Mouse (Mus musculus) lung, postnatal 14 days (tissue): ENCODE results near the gene Atf1.
A peak's percentile ranks its signal among the peaks of the same experiment; 100 is the strongest.
"Not testable (repeated sequence)": the region's sequence is repeated elsewhere in the genome, so short reads cannot be mapped to it uniquely, and the experiment has no call there.

Experiments
- DNase-seq: peaks from one replicate; pipeline ENCODE4 v3.0.0; 2021

Atf1 gene

DNA sequence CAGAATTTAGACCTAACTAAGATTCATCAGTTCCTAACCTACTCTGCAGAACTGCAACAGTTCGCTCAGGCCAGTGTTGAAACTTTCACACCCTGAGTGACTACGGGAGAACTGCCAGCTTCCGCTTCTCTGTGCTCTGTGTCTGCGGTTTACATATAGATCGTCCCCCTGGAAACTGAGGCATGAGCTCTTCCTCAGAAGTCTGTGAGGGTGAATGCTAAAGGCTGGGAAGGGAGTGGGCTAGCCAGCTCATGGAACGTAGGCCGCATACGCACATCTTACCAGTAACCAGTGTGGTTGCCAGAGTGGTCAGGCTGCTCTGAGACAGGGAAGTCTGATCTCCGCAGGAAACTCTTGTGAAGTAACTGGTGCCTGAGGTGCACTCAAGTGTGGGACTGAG, 11.4 kb upstream of the Atf1 start:
- DNase-seq = no peak

DNA sequence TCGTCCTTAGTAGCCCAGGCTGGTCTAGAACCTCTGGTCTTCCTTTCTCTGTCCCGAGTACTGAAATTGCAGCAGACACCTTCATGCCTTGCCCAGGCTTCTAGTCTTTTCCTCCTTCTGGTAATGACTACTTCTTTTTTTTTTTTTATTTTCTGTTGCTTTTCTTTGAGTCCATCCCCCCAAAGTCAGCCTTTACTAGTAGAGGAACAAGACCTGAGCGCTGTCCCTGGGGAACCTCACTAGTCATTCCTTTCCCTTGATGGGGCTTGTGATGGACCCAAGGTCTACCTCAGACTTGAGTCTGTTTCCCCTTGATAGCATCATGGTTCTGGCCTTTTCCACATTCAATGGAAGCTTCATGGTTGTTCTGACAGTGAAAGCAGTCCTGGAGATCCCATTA, 9.6 kb upstream of the Atf1 start:
- no peak for DNase-seq

GRCm38 (mm10) chr15:100219396-100219795, 8.2 kb upstream of the Atf1 start:
- DNase-seq = no peak

DNA sequence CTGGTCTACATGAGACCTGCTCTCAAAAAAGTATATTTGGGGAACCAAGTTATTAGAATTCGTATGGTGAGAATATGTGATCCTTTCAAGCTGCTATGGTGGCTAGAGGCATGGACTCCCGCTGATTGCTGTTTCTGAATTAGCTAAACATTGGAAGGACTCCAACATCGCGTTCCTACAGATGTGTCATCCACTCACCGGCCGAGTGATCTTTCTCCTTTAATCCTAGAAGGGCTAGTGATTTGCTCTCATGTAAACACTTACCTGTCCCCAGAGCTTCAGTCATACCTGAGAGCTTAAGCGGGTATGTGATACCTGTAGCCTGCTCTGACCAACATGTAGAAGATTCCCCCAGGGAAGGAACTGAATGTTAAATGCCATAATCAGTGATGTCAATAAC, 6.7 kb upstream of the Atf1 start:
- DNase-seq = peak; percentile 34

DNA sequence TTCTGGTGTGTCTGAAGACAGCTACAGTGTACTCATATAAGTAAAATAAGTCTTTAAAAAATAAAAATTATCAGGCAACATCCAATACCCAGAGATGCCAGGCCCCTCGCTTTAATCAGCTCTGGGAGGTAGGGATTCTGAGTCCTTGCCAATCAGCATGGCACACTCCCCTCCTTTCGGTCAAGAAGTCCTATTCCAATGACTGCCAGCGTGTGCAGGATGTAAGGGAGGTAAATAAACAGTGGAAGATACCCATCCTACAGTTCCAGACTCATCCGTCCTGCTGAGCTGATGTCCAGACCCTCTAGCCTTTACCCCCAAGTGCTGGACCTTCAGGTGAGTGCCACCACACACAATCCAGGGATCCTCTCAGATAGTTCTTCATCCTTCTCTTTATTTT, 2.2 kb upstream of the Atf1 start:
- no peak for DNase-seq

DNA sequence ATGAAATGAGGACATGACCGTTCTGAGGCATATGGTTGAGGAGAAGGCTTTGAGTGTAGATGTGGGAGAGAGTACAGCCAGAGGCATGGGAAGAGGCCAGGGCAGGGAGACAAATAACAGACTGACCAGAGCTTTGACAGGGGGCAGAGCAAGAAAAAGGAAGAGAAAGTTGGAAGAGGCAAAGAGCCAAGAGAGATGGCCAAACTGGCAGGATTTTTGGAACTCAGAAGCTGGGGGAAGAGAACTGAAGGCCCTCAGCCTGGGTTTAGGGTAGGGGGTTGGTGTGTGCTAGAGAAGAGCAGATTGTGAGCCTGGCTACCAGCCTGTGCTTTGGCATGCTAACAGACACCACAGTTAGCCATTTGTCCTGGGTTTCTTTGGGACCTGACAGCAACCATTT, 1.7 kb upstream of the Atf1 start:
- no peak for DNase-seq

DNA sequence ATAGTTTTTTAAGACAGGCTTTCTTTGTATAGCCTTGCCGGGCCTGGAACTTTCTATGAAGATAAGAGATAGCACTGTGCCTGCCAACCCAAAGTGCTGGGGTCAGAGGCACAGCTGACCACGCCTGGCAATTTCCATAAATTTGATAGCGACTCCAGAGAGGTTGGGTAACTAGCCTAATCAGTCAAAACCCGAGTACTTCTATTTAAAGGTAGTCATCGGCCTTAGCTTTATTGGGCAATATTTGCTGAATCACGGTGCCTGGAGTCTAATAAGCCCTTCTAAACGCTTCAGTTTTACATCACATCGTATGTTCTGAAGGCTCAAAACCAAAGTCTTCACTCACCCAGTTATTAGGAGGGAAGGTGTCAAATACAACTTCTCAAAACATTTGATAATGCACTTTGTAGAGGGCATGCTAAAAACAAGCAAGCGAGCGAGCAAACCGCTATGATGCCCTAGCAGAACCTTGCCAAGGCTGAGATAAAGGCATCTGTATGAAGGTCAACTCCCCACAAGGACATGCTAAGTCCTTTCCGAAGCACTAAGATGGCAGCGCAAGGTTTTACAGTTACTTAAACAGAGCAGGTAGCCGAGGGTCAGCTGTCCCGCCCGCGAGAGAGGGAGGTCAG, 472 bp upstream of the Atf1 start:
- peak; percentile 21 for DNase-seq

DNA sequence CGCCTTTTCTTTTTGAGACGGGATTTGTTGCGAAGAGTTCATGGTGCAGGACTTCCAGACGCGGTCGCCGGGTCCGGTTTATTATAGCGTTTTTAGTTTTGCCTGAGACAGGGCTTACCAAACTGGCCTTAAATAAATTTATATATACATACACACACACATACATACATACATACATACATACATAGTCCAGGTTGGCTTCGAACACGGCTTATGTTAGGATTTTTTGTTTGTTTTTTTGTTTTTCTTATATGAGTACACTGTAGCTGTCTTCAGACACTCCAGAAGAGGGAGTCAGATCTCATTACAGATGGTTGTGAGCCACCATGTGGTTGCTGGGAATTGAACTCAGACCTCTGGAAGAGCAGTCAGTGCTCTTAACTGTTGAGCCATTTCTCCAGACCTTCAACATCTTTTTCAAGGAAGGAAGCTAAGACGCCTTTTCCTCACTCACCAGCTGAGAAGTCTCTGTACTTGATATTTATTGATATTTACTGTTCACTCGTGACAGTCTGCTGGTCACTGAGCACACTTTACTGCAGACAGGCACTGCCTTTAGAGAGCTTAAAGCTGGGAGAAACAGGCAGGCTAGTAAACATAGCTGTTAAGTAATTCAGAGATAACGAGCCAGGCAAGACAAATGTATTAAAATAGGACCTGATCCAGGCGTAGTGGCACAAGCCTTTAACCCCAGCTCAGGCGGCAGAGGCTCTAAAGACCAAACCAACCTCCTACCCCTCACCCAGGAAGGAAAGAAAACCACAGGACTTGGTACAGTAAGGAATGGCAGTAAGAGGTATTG, 1.1 kb downstream of the Atf1 start:
- DNase-seq = no peak

- no peak for DNase-seq
Observed at GRCm38 (mm10) chr15:100230655-100231054, 3.0 kb downstream of the Atf1 start.

DNA sequence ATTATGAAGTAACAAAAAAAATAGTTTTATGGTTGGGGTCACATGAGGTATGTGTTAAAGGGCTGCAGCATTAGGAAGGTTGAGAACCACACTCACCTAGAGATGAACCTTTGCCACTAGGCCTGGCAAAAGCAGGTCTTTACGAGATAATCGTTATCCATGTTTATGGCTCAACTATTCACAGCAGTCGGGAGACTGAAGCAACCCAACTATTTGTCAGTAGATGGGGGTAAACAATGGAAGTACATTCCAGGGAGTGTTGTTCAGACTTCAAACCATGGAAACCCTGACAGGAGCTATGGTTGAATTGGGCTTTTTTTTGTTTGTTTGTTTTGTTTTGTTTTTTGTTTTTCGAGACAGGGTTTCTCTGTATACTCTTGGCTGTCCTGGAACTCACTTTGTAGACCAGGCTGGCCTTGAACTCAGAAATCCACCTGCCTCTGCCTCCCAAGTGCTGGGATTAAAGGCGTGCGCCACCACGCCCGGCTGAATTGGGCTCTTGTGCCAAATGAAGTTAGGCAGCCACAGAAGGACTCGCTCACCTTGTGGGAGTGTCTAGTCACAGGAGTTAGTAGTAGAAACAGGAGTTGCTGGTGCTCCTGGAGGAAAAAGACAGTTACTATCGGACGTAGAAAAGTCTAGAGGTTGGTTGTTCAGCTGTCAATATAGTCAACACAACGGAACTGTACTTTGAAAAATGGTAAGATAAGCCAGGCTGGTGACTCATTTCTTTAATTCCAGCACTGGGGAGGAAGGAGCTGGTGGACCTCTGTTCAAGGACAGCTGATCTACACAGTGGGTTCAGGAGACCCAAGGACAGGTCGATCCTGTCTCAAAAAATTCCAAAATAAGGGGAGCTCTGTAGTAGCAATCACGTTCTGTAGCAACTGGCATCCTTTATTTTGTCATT, 4.3 kb downstream of the Atf1 start:
- no peak for DNase-seq

DNA sequence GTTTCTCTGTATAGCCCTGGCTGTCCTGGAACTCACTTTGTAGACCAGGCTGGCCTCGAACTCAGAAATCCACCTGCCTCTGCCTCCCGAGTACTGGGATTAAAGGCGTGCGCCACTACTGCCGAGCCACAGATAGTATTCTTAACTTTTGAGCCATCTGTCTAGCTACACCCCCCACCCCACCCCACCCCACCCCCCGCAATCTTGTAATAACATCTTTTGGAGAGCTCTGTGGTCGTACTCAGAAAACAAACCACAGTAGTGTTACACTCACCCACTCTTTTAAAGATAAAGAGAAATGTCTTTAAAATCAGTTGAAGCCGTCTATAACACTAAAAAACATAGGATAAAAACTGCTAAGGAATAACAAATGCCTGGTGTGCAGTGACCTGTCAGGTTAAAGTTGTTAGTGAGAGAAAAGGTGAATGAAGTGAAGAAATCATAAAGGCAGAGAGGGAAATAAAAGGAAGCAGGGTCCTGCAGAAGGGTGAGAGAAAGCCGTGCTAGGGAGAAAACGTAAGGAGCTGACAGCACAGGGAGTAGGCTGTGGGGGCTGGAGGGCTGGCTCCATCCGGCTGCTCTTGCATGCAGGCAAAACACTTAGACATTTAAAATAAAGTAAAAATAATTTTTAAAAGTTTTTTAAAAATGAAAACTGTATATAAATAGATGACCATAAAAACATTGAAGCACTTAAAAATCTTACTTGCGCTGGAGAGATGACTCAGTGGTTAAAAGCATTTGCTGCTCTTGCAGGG, 7.8 kb downstream of the Atf1 start:
- DNase-seq = no peak

GRCm38 (mm10) chr15:100236952-100237351, 9.3 kb downstream of the Atf1 start:
- no peak for DNase-seq

DNA sequence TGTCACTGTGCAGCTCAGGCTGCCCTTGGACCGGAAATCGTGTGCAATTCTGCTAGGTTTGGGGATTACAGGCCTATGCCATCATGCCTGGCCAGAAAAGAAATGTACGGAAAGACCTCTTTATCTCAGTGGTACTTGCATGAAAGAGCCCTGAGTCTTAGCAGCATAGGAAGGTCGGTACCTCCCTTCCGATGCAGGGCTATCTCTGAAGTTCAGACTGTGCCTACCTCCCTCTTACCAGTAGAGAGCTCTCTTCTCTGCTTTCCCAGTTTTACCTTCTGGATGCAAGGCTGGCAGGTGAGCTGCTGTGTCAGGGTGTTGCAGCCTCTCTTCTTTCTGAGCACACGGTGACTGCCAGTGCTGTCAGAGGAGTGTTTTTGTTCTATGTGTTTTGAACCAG, 14.2 kb downstream of the Atf1 start:
- DNase-seq = no peak

GRCm38 (mm10) chr15:100245951-100246350, 18.3 kb downstream of the Atf1 start:
- DNase-seq = no peak

DNA sequence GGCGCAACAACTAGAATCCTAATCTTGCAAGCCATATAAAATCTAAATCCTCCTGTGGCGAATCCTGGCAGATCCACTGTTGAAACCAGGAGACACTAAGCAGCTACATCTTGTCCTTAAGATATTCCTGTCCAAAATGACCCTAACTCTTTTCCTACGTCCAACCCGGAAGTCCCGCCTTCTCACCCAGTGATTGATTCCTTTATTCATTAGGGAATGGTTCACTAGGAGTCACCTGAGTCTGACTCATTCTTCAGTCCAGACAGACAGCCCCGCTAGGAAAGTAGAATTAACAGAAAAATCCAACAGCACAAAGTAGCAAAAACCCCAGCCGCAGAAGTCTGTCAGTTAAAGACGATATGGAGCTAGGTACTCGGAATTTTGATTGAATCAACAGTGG, 19.7 kb downstream of the Atf1 start:
- DNase-seq = no peak

DNA sequence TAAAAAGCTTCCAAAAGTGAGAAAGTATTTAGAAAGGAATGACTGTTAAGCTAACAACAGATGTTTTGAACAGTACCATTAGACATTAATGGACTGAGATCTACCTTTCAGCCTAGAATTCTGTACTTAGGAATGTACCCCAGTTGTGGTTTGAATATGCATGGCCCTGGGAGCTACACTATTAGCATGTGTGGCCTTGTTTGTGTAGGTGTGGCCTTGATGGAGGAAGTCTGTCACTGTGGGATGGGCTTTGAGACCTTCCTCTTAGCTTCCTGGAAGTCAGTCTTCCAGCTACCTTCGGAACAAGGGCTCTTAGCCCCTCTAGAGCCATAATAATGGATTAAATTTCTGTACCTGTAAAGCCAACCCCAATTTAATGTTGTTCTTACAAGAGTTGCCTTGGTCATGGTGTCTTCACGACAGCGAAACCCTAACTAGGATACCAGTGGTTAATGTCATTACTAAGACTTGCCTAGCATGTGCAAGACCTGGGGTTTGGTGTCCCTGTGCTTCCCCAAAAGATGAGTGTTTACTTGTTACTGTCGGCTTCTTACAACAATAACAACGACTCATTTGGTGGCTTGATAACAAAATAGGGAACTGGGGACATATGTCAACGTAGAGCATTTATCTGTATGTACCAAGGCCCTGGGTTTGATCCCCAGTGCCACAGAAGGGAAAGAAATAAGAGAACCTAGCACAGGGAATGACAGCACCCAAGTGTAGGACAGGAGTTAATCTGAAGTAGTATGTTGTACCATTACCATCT, 21.2 kb downstream of the Atf1 start:
- no peak for DNase-seq

DNA sequence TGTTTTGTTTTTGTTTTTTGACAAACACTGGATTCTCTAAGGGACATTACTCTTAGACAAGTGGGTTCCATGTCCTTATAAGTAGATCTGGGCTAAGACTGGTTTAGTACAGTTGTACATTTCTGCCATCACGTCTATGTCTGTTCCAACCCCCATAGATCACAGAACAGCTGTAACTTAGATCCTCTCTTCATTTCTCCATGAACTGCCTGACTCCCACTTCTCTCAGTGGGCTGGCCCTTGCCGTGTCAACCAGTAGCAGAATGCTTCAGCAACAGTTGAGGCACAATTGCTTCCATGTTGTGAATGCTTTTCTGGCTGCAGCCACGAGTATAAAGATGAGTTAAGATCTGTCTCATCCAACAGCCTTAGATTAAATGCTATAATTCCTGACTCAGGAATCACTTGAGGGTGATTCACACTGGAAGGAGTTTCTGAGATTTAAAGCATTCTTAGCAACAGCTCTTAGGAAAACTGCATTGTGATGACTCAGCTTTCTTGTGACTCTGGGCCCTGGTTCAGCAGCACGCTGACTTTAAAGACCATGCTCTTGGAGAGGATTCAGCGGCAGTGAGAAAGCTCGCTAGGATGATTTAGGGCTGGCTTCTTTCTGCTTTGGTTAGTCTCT, 23.6 kb downstream of the Atf1 start:
- no peak for DNase-seq

GRCm38 (mm10) chr15:100256386-100256785, 28.8 kb downstream of the Atf1 start:
- DNase-seq = no peak

GRCm38 (mm10) chr15:100257305-100257704, 29.7 kb downstream of the Atf1 start:
- DNase-seq = no peak

GRCm38 (mm10) chr15:100258646-100259425, 31.2 kb downstream of the Atf1 start:
- DNase-seq = peak; percentile 8

GRCm38 (mm10) chr15:100260351-100260750, 32.7 kb downstream of the Atf1 start:
- not testable (repeated sequence) for DNase-seq
